Mouse (Mus musculus) liver, postnatal 0 days (tissue): ENCODE results near the gene Reln.

Experiments used
- CTCF ChIP-seq: sonication (generic); IDR thresholded peaks from 2 replicates; pipeline ENCODE4 v1.5.1; 2016; ENCODE audit warnings: antibody characterized with exemption, low read depth
- EP300 ChIP-seq: IDR thresholded peaks from 2 replicates; pipeline ENCODE4 v1.6.1; 2016; ENCODE audit warnings: antibody characterized with exemption, low read depth, mild to moderate bottlenecking

DNA sequence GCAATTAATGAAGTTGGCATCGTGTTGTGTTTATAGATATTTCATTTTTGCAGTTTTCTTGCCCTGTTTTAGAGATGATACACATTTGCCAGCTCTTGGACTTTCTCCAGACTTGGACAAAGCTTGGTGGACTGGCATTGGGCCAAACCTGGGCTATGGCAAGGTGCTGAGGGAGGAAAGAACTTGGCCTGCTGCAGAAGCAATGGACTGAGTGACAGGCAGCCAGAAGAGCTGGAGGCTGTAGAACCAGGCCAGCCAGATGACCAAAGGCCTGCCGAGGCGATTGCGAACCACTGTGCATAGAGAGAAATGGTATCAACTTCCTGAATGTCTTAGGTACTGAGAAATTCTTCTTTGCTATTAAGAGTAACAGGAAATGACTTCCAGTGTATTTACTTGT, 318.8 kb downstream of the Reln start:
- TF ChIP-seq EP300 (no peak), CTCF (no peak)
